Mouse (Mus musculus): Measurements from ENCODE around the gene Casr.

GRCm38 (mm10) chr16:36516355-36516754 is 45.6 kb downstream of the Casr start:
- TF ChIP-seq FLI1 (IDR thresholded peaks at IDR 0.05; ENCODE audit: low read length) (no peak), GATA1 (IDR thresholded peaks at IDR 0.05; ENCODE audit: borderline replicate concordance, low read length) (no peak)
